9 mouse cellular contexts compared by ENCODE assay signal in the genomic region with DNA sequence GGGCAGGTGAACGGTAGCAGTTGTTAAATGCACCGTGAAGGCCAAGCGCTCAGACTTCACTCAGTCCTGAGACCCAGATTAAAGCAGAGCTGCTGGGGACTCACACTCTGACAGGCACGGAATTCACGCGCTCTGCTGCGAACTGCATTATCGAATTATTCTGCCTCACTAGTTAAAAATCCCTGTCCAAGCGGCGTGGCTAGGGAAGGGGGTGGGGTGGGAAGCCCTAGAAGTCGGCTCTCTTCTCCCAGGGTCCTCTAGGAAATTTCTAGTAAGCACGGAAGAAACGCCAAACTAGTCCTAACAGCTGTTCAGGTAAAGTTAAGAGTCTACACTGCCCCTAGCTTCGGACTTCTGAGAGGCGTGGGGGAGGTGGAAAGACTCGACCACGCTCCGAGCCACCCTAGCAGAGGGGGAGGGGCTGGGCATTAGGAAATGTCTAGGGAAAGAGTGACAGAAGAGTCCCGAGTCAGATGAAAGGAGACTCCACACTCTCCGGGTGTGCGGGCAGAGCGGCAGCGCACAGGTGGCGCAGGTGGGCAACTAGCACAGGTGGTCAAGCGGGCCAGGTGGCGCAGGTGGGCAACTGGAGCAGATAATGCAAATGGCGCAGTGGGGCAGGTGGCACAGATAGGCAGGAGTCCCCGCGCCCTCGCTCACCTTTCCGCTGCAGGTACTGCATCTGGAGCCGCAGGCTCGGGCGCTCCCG. TPM values are rescaled to one million over a fixed set of nuclear protein-coding genes. Genes with fewer than 3 reads are reported as not detected.
DNase-seq lines count a peak whose midpoint lies in the region; ATAC-seq and TF ChIP-seq lines count a peak whose summit lies in the region.
"Had no signal": no experiment of that assay in that cellular context is flagged by ENCODE, and none has a peak within 500 bp of the region (broad histone marks: within the 10 kb centered on the region; RNA-seq: fewer than 3 reads in every experiment).

No protein-coding gene starts in this region.

- no peak for TF ChIP-seq EP300 in heart, adult 2 months (IDR thresholded peaks at IDR 0.05; ENCODE audit: insufficient read depth, low read depth, low read length)

- DNase-seq in heart, adult 2 months = peak in 1 of 2 experiments; percentile 37
- DNase-seq in heart, postnatal 25 days (ENCODE audit: low spot score) = no peak
- DNase-seq in adrenal gland, postnatal 36 days = peak; percentile 22 to 47
- peak; percentile 49 for DNase-seq in kidney, postnatal 0 days (ENCODE audit: low spot score)
- DNase-seq in mesoderm, embryonic 11.5 days (ENCODE audit: low read depth, low spot score) = peak; percentile 54
- no peak for DNase-seq in layer of hippocampus, adult 8-10 months (ENCODE audit: low spot score in 2 of 2)
- no peak for DNase-seq in frontal cortex, adult 2 months (ENCODE audit: extremely low spot score in 1 of 2, low spot score in 1 of 2)

- TF ChIP-seq POLR2A in heart, adult 2 months (IDR thresholded peaks at IDR 0.05; ENCODE audit: insufficient read depth, low read depth, low read length) = no peak

- H3K27ac ChIP-seq in heart, adult 2 months = peak overlapping the region; percentile 3; the same call in 1 of the 2 replicates
- H3K27ac ChIP-seq in heart, embryonic 11.5 days (ENCODE audit: low read depth, low read length) = no peak overlapping the region
- no peak overlapping the region for H3K27ac ChIP-seq in kidney, postnatal 0 days

- H3K79me2 ChIP-seq in heart, adult 2 months (replicated peaks; ENCODE audit: control insufficient read depth, insufficient read depth, low read length) = no peaks in the 10 kb centered on the region

- no peaks in the 10 kb centered on the region for H3K9me3 ChIP-seq in heart, embryonic 11.5 days (replicated peaks; ENCODE audit: control insufficient read depth, low read length)
- no peaks in the 10 kb centered on the region for H3K9me3 ChIP-seq in kidney, postnatal 0 days (replicated peaks; ENCODE audit: low read length)

- H3K4me3 ChIP-seq in heart, adult 2 months = peak overlapping the region; percentile 81
- peak overlapping the region; percentile 67 for H3K4me3 ChIP-seq in heart, embryonic 11.5 days (ENCODE audit: low read depth, low read length)
- peak overlapping the region; percentile 44 for H3K4me3 ChIP-seq in kidney, postnatal 0 days (replicated peaks; ENCODE audit: low read depth, low read length)

- no peaks in the 10 kb centered on the region for H3K27me3 ChIP-seq in heart, adult 2 months (ENCODE audit: control insufficient read depth, insufficient read depth, low read length)
- H3K27me3 ChIP-seq in heart, embryonic 11.5 days (ENCODE audit: control insufficient read depth, insufficient read depth, low read length) = peaks cover 23% of the 10 kb centered on the region
- H3K27me3 ChIP-seq in kidney, postnatal 0 days (ENCODE audit: insufficient read depth, low read length) = no peaks in the 10 kb centered on the region

- 0 out of 2 replicates have a peak, but pooled peaks have one; percentile 7 for TF ChIP-seq CTCF in heart, adult 2 months (IDR thresholded peaks at IDR 0.05)
- TF ChIP-seq CTCF in kidney, postnatal 0 days (IDR thresholded peaks at IDR 0.05; ENCODE audit: low read depth) = no peak; the same call in 1 of the 2 replicates

- intact Hi-C loops in heart, adult 2 months (cut with DNase I) = no loop called here
- intact Hi-C loops in heart, postnatal 25 days (cut with DNase I) = no loop called here

- ATAC-seq in heart, embryonic 11.5 days (replicated peaks; ENCODE audit: insufficient number of reproducible peaks, low FRiP score, low TSS enrichment) = no peak; the same call in 1 of the 2 replicates
- peak; percentile 62 for ATAC-seq in kidney, postnatal 0 days (replicated peaks; ENCODE audit: low FRiP score, low read depth)

- peaks cover 3% of the 10 kb centered on the region for H3K4me1 ChIP-seq in heart, adult 2 months (ENCODE audit: control insufficient read depth, insufficient read depth, low read length)
- H3K4me1 ChIP-seq in heart, embryonic 11.5 days (ENCODE audit: control insufficient read depth, insufficient read depth, low read length) = peaks cover 4% of the 10 kb centered on the region; the same call in 1 of the 2 replicates
- 0 out of 2 replicates have a peak, but pooled peaks cover 8% of the 10 kb centered on the region for H3K4me1 ChIP-seq in kidney, postnatal 0 days (replicated peaks; ENCODE audit: insufficient read depth, low read length)

- peak overlapping the region; percentile 78 for H3K9ac ChIP-seq in heart, adult 2 months (ENCODE audit: low read depth, low read length)
- peak overlapping the region; percentile 63 for H3K9ac ChIP-seq in heart, embryonic 11.5 days (ENCODE audit: low read depth, low read length)
- H3K9ac ChIP-seq in kidney, postnatal 0 days (ENCODE audit: low read depth, low read length) = peak overlapping the region; percentile 60

- peak overlapping the region; percentile 98 for H3K4me2 ChIP-seq in heart, embryonic 11.5 days
- H3K4me2 ChIP-seq in kidney, postnatal 0 days (ENCODE audit: low read length) = peak overlapping the region; percentile 96

- H3K36me3 ChIP-seq in heart, adult 2 months (ENCODE audit: control insufficient read depth, insufficient read depth, low read length) = no peaks in the 10 kb centered on the region
- no peaks in the 10 kb centered on the region for H3K36me3 ChIP-seq in heart, embryonic 11.5 days (ENCODE audit: control insufficient read depth, insufficient read depth, low read length)
- no peaks in the 10 kb centered on the region for H3K36me3 ChIP-seq in kidney, postnatal 0 days (ENCODE audit: insufficient read depth, low read length)
- H3K36me3 ChIP-seq: G1E had no signal

- WGBS in heart, adult 2 months = 14% methylated on average over 35 of the region's 35 CpGs
- WGBS in heart, embryonic 11.5 days (ENCODE audit: insufficient replicate concordance) = 2% methylated on average over 35 of the region's 35 CpGs
- WGBS in kidney, postnatal 0 days = 4% methylated on average over 35 of the region's 35 CpGs

RNA-seq across cellular contexts. Expression of gene Tbc1d30, which starts 0.6 kb away (rescaled TPM):
- 1 to 10 TPM; 1.8 to 1.9 TPM for total RNA-seq in heart, adult 2 months (2021)
- polyA plus RNA-seq in heart, adult 2 months (2012; rRNA removed) = 0.61 and 0.91 TPM in 2 replicates
- 1 to 10 TPM; 2.0 to 3.0 TPM for total RNA-seq in heart, postnatal 25 days (2021)
- total RNA-seq in adrenal gland, postnatal 36 days (2021) = 10 to 100 TPM in 1 of 2 experiments, 1 to 10 TPM in 1; 3.1 to 10.6 TPM
- 1.1 and 1.5 TPM in 2 replicates for polyA plus RNA-seq in heart, embryonic 11.5 days (2014; fragmentation: Nextera tagmentation; extraction: Ambion mirVana)
- polyA plus RNA-seq in kidney, postnatal 0 days (2015; fragmentation: Nextera tagmentation; extraction: Ambion mirVana) = 0.52 and 0.53 TPM in 2 replicates
- 10 to 100 TPM; 38.6 to 44.0 (median 40.6) TPM for total RNA-seq in layer of hippocampus, adult 8-10 months (2022)
- polyA plus RNA-seq in frontal cortex, adult 2 months (2012; rRNA removed) = 26.9 and 29.8 TPM in 2 replicates
- polyA plus RNA-seq: G1E had no signal

RNA-seq across cellular contexts. Expression of gene Gns, which starts 14.4 kb away (rescaled TPM):
- total RNA-seq in heart, adult 2 months (2021) = 10 to 100 TPM; 82.1 to 92.2 TPM
- polyA plus RNA-seq in heart, adult 2 months (2012; rRNA removed) = 45.5 and 55.9 TPM in 2 replicates
- 10 to 100 TPM; 67.8 to 72.4 TPM for total RNA-seq in heart, postnatal 25 days (2021)
- total RNA-seq in adrenal gland, postnatal 36 days (2021) = 100 to 1,000 TPM; 159 to 213 TPM
- polyA plus RNA-seq in heart, embryonic 11.5 days (2014; fragmentation: Nextera tagmentation; extraction: Ambion mirVana) = 33.6 and 38.3 TPM in 2 replicates
- 62.3 and 63.2 TPM in 2 replicates for polyA plus RNA-seq in kidney, postnatal 0 days (2015; fragmentation: Nextera tagmentation; extraction: Ambion mirVana)
- 100 to 1,000 TPM in 2 of 4 experiments, 10 to 100 TPM in 2; 86.0 to 149 (median 114) TPM for total RNA-seq in layer of hippocampus, adult 8-10 months (2022)
- 47.2 and 50.9 TPM in 2 replicates for polyA plus RNA-seq in frontal cortex, adult 2 months (2012; rRNA removed)

Comparison
In these comparisons a context has a peak if more than half of its experiments do, and no peak if none do; other contexts are left out.
1. DNase-seq: peak in adrenal gland, postnatal 36 days (2 of 2), kidney, postnatal 0 days (single experiment) and mesoderm, embryonic 11.5 days (single experiment); none in heart, postnatal 25 days (single experiment), layer of hippocampus, adult 8-10 months (0 of 2) and frontal cortex, adult 2 months (0 of 2).
2. Peak in every context shown above with its lines, with median percentiles within 50 percentile points of each other: H3K4me3 ChIP-seq and H3K9ac ChIP-seq.